Mouse (Mus musculus) spleen, adult 2 months (tissue): ENCODE measurements around the gene Anpep.

Experiments used
- CTCF ChIP-seq: fragments of 200-500 bp; IDR thresholded peaks from 2 replicates; pipeline ENCODE4 v1.5.1; 2011; ENCODE audit warnings: mild to moderate bottlenecking, inconsistent platforms; ENCODE audit not compliant: insufficient read depth, insufficient read length, insufficient replicate concordance; ENCODE audit errors: extremely low read depth
- POLR2A ChIP-seq: fragments of 200-500 bp; IDR thresholded peaks from 2 replicates; pipeline ENCODE4 v1.6.1; 2011; ENCODE audit warnings: low read depth, low read length, inconsistent platforms

GRCm38 (mm10) chr7:79861794-79862193, 935 bp upstream of the Anpep start:
- no peak for TF ChIP-seq POLR2A
- TF ChIP-seq CTCF: no peak
